Mouse (Mus musculus) bone marrow, adult 2 months (tissue): ENCODE results near the gene Usp25.

ENCODE experiments used
- CTCF ChIP-seq: fragments of 200-500 bp; IDR thresholded peaks from 2 replicates; pipeline ENCODE4 v1.5.1; 2011; ENCODE audit warnings: low read length, control low read depth; ENCODE audit not compliant: control insufficient read depth, insufficient read depth
- POLR2A ChIP-seq: fragments of 200-500 bp; IDR thresholded peaks from 2 replicates; pipeline ENCODE4 v1.6.1; 2011; ENCODE audit warnings: low read depth, mild to moderate bottlenecking, control low read depth, low read length, borderline replicate concordance; ENCODE audit not compliant: control insufficient read depth

- TF ChIP-seq CTCF (no peak), POLR2A (no peak)
Measured at GRCm38 (mm10) chr16:77009173-77009572, 4.3 kb upstream of the Usp25 start.
